Mouse (Mus musculus) ZHBTc4 (cell line): ENCODE results near the gene Ezr.
"Not testable (repeated sequence)": the region's sequence is repeated elsewhere in the genome, so short reads cannot be mapped to it uniquely, and the experiment has no call there.

ENCODE experiments used
- DNase-seq: peaks from one replicate; pipeline ENCODE4 v3.0.0-alpha.2; 2011; ENCODE audit warnings: low read depth, low spot score

Ezr gene

DNA sequence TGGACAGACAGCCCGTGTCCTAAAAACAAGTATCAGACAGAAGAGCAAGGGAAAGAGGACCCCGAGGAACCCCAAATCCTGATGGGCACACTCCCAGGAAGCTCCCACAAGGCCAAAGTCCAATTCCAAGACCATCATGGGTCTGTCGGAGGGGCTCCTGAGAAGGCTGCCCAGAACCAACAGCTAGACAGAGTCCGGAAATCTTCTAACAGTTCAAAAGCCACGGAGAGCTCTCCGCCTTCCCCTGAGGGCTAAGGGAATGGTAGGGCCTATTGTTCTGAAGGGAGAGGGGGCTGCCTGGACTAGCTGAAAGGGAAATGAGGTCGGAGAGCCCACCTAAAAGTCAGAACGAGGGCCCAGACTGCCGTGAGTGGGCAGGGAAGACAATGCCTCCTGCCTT lies 38.2 kb downstream of the Ezr start:
- DNase-seq, result no peak

DNA sequence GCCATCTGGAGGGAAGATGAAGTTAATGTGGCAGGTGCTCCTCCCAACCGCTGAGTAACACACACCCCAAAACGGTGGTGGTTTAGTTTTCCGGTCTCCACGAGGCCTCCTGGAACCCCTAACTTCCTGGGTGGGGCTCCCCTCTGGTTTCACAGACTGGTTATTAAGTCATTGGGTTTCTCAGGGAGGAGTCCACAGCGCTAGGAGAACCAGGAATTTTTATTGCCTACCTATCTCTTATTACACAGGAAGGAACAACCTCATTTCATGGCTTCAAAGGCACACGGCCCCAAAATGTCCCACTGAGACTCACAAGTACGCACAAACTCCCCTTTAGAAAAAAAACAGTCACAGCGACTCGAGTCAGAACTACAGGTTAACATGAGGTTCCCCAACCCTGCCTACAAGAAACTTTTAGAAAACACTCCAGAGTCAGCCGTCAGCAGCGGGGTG lies 38.8 kb downstream of the Ezr start:
- DNase-seq, result no peak

DNA sequence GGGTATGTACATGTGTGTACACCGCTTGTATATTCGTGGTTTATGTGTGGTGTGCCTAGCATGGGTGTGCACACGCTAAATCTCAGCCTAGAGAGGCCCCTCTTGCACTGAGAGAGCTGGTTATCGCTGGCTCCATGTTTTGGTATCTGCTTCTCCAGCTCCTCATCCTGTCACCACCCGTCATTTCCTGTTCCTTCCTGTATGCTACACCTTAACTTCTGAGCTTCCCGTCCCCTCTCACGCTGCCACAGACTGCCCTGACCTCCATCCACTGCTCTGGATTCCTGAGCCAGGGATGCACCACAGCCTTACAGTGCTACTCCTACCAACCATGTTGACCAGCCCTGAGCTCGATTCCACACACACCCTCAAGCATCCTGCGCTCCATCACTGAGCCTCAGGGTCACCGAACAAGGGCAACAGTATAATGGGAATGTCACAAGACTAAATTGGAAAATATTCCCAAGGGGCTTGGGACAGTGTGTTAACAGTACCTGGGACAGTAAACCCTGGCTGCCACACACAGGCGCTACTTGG lies 39.5 kb downstream of the Ezr start:
- no peak for DNase-seq

DNA sequence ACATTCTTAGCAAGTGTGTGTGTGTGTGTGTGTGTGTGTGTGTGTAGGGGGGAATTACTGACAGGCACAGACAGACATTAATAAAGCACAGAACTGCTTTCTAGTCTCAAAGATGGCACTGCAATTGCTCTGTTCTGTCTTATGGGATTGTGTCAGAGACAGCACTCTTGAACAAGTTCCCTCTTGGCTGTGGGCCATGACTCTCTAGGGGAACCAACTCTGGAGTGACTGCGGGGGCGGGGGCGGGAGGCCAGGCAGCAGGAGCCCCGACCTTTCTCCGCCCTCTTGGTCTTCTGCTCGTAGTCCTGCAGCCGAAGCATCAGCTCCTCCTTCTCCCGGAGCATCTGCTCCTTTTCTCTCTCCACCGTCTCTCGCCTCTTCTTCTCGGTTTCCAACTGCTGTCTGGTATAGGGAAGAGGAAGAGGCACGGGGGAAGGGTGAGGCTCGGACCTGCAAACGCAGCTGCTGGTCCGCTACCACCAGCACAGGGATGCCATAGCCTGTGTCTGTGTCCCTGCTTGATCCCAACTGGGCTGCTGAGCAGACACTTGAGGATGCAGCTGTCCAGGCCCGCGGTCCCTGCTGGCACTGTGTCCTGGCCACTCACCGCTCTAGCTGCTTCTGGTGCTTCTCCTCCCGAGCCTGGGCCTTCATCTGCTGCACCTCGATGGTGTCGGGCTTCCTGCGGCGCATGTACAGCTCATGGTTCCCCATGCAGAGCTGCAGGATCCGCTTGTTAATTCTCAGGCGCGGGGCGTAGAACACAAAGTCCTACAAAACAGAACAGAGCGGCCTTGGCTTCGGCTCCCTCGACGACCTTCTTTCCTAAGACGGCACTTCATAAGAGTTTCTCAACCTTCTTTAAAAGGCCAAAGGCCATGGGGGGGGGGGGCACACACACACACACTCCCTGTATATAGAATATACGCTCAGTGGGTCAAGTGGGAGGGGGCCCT lies 40.2 kb downstream of the Ezr start:
- no peak for DNase-seq

DNA sequence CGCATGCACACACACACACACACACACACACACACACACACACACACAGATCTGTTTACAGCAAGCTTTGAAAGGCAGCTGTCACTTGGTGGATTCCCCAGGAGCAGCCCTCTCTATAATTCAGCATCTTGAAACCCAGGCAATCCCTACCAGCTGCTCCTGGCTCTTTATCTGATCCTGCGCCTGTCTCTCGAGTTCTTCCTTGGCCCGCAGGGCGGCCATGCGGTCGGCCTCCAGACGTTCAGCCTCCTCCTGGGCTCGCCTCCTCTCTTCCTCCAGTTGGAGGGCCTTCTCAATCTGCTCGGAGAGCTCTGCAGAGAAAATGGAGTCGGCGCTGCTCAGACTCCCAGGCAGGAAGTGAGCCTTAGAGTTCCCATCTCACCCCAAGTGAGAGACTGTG lies 41.3 kb downstream of the Ezr start:
- DNase-seq, result no peak

DNA sequence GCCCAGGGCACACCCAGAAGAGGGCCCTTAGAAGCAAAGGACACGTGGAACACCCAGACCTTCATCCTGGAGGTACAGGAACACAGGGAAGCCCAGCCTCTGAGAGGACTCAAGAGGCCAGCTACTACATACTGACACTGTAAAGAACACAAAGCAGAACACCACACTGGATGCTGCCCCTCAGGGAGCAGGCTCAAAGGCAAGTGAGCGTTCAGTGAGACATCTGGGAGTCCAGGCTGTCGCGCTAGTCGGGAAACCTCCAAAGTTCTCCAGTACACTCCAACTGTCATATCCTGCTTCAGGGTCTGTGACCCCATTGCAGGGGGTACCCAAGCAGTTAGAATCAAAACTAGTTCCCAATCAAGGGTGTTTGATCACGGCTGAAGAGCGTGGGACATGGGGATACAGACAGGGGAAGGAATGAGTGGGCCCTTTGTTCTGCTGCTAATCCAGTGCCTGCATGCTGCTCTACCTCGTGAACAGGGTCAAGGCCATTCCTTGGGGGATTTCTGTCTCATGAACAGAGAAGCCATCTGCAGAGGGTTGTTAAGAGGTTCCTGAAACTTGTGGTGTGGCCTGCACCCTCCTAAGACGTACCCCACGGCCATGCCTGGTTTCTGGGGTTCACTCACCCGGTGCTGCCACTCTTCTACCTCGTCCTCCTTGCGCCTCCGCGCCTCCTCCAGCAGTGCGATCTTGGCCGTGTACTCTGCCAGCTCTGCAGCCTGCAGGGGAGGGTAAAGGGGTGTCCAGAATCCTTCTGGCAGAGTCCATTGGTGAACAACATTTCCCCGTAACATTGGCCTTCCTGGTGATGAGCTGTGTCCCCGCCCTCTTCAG lies 42.0 kb downstream of the Ezr start:
- no peak for DNase-seq

DNA sequence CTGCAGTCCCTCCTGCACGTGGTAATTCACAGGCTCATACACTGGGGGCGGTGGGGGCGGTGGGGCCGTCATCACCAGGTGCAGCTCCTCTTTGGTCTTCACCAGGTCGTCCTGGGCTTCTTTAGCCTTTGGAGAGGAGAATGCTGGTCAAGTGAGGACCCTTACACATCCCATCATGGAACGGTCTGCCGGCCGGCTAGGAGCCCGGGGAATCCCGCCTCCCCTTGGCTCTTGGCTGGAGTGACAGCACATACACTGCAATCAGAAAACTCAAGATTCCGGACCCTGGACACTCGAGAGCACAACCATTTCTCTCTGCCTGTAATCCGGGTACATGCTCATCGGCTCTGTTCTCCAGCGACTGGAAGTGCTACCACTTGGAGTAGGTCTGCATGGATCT lies 42.8 kb downstream of the Ezr start:
- no peak for DNase-seq

DNA sequence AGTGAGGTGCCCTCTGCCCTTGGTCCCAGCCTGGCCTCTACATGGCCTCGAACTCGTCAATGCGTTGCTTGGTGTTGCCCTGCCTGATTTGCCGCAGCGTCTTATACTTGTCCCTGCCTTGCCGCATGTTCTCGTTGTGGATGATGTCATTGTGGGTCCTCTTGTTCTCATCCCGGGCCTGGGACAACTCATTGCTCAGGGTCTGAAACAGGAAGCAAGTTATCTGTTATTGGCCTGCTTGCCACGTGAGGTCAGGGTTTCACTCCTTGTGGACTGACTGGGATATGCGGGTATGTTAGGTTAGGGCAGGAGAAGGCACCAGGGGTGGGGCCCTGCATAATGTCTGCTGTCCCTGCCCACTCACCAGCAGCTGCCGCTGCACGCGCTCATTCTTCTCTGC lies 43.3 kb downstream of the Ezr start:
- peak; percentile 79 for DNase-seq

DNA sequence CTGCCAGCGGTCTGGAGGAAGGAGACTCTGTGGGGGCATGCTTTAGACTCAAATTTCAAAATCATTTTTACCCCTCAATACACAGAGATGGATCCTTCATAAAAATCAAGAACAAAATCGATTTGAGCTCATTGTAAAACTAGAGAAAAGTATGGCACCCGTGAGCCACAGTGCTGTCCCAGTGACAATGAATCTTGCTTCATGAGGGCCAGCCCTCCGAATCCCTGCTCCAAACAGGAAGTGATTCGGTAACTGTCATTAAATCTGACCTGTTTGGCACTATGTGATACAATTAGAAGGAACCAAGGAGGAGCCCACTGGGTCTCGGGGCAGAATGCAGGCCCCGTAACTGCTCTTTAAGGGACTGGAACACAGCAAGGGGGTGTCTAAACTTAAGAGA lies 43.7 kb downstream of the Ezr start:
- no peak for DNase-seq

DNA sequence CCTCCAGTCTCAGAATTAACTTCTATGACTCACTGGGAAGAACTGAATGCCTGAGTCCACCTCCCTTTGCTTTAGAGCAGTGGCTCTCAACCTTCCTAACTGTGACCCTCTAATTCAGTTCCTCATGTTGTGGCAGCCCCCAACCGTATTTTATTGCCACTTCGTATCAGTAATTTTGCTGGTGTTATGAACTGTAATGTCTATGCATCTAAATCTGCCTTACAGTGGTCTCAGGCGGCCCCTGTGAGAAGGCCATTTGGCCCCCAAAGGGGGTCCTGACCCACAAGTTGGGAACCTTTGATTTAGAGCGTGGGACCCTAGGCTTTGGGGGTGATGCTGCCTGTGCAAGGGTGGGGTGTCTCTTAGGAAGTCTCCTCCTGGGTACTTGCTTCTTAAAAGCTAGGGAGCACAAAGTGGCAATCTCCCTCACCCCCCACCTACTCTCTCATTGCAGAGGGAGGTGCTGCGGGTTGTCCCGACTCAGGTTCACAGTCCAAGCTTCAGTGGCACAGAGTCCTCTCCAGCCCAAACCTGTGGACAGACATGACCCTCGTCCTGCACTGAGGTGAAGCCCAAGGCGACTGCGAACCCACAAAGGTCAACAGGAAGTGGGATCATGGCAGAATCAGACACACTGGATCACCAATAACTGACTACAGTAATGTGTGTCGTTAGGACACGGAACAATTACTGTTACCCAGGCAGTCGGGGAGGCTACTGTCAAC lies 45.1 kb downstream of the Ezr start:
- DNase-seq, result no peak

DNA sequence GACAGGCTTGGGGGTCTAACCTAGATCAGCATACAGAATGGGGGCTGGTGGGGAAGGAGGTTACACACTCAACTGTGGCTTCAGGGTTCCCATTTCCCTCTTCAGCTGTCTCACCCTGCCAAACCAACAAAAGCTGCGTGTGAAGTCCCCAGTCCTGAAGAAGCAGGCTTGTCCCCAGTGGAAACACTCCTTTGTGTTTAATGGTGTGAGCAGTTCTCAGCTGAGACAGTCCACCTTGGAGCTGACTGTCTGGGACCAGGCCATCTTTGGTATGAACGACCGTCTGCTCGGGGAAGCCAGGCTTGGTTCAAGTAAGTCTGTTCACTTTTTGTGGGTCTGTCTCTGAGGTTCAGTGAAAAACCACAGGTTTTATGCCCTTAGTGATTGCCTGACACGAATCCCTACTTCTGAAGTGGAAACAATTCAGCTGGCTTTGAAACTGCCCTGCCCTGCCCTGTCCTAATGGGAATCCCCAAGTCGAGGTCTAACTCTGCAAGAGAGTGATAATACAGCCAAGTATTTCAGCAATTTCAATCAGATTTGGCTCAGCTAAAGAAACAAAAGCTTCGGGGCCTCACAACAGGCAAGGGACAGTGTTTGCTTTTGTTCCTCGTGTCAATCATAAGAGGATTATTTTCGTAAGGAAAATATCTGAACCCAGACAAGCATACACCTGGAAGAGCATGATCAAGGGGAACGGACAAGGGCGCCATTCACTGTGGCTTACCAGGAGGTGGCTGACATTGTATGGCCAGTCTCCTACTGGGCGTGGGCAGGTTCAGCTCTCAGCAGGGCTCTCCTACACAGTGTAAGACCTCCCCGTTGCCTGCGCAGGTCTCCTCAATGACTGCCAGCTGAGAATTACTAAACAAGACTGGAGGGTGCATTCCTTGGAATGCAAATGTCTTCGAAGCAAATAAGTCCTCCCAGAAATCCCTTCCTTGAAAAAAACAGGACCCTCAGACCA lies 46.0 kb downstream of the Ezr start:
- DNase-seq, result peak; percentile 9

DNA sequence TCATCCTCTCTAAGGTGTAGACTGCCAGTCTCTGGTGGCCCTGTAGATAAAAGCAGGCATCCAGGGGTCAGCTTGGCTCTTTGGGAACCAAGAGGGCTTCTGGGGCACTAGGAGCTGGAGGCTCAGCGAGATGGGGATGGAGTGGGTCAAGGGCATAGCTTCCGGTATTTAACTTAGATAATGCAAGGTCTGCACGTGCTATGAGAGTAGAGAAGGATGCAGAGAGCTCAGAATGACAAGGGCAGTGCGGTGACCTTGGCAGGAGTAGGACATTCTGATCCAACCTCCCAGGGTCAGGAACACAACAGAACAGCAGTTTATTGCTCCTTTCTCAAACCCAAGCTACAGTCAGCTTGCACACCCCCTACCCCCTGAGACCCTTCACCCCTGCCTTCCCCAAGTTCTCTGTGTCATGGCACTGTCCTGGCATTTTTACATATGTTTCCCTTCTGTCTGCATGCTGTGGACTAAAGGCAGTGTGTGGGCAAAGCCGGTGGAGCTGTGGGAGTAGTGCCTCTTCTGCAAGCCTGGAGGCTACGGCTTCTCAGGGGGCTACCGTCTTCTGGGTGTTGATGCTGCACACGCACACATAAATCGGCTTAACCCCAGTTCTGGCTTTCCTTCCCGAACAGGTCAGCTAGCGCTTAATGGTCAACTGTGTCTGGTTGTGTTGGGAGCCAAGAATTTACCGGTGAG lies 47.7 kb downstream of the Ezr start:
- DNase-seq, result peak; percentile 7

DNA sequence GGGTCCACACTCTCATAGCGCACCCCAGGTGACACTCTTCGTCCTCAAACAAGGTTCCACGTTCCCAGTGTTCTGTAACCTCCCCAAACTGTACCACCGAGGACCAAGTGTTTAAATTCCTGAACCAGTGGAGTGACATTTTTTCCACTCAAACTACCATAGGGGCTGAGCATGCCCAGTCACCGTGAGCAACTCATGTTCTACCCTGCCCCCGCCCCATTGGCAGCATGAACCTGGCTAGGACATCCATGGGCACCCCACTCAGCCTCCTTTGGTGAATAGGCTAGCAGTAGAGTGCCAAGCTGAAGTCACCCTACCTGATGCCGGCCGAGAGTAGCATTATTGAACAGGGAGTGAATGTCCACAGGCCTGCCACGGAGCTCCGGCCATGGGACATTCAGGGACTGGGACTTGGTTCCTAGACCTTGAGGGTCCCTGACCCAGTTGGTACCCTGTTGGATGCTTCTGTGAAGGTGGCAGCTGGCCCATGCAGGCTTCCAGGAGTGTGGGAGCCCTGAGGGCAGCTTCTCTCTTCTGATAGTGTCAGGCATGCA lies 49.2 kb downstream of the Ezr start:
- peak; percentile 2 for DNase-seq

DNA sequence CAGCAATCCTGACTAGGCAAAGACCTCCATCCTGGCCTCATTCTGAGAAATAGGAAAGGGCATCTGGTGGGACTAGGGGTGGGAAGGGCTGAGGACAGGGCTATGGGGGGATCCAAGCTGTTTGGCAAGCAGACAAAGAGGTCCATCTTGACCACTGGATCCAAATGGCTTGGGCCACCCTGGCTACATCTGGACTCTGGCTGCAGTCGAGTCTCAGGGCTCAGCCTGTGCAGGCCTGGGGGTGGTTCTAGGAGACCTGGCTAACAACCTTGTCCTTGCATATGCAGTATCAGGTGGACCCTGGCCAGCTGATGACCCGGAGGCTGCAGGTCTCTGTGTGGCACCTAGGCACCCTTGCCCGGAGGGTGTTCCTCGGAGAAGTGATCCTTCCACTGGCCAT lies 49.9 kb downstream of the Ezr start:
- no peak for DNase-seq

DNA sequence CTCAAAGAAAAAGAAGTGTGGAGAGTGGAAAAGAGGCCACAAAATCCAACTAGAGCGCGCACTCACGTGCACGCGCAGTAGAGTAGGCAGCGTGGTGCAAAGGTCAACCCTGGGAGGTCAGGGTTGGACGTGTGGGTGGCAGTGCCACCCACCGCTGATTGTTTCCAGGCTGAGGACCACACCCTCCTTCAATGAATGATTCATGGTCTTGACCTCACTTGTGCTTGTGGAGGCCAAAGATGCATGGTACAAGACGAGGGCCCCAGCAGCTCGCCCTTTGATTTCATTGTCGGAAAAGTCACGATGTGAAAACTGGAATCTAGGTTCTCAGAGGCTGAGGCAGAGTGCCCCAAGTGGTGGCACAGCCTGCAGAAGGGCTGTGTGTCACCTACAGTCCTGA lies 51.0 kb downstream of the Ezr start:
- peak; percentile 7 for DNase-seq

DNA sequence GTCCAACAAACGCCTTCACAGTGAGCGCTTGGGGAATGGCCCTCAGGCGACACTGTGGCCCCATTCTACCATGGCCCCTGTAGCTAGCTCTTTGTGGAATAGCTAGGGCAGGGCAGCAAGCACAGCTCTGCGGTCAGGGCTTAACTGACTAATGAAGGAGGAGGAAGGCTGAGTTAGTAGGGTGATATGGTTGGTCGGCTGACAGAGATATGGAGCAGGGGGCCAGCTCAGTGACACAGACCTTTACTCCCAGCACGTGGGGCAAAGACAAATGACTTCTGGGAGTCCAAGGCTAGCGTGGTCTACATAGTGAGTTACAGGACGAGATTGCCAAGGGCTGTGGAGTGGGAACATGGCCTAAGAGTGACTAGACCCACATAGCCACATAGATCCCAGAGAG lies 51.5 kb downstream of the Ezr start:
- DNase-seq, result peak; percentile 1

DNA sequence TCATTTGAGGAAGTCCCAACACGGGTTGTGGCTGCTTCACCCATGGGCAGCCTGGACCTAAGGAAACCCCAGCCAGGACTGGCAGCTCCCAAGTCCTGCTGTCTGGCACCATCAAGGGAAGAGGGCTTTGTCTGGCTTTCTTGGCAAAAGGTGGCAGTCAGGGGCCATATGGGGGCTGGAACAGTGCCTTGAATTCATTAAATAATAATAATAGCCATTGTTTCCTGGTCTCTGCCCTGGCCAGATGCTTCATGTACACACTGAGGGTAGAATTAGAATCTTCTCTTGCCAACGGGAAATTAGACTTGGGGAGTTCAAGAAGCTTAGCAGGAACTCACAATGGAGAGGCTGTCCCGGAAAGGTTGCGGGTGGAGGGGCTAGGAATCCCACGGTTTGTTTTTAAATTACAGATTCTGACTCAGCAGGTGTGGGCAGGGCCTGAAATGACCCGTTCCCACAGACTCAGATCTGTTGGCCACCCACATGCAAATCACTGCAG lies 53.3 kb downstream of the Ezr start:
- DNase-seq, result no peak

DNA sequence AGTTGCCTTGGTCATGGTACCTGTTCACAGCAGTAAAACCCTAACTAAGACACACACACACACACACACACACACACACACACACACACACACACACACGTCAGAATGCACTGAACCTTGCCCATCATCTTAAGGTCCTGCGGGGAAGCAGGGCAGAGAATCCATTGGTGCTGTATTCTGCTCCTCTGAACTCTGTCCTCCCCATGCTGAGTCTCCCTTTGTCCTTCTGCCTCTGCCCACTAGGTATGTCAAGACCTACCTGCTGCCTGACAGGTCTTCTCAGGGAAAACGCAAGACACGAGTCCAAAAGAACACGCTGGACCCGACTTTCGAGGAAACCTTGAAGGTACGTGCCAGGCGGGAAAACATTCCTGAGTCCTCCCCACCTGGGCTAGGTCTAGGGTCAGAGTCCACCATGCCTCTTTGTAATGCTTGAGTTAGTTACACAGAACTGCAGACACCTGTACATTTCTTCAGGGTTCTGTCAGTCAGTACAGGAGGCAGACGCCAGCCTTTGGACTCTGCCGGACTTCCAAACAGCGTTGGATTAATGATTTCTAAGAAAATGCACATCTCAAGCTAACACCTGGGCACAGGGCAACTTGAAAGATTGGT lies 54.5 kb downstream of the Ezr start:
- DNase-seq, result no peak

DNA sequence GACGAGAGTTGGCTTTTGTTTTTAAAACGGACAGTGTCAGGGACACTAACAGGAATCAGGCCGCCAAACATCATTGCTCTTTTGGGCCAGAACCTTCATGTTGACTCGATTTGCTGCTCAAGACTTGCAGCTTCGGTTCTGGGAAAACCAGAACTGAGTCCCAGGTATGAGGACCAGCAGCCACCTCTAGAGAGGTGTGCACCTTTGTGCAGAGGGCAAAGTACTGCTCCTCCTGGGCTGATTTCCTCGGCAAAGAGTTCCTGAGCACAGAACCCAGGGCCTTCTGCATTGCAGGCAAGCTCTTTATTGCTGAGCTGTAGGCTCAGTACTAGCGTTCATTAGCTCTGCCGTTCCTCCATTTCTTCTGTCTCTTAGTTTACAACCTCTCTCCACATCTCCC lies 68.6 kb downstream of the Ezr start:
- not testable (repeated sequence) for DNase-seq
